Mouse (Mus musculus) kidney, adult 10 weeks (tissue): ENCODE measurements around the gene Rpl39l. TPM values are rescaled to one million over a fixed set of nuclear protein-coding genes. Genes with fewer than 3 reads are reported as not detected.

Source experiments
- polyA plus RNA-seq: library from polyadenylated mRNA; stranded (reverse); fragments of 350-450 nt; fragmentation: Illumina TruSeq; extraction: RNeasy Lipid Tissue Mini Kit (QIAGEN cat#74804); gene quantifications from one replicate; pipeline ENCODE4 v1.2.3, GENCODE M21; 2014; ENCODE audit warnings: low read depth, low replicate concordance

The Rpl39l gene
- polyA plus RNA-seq, result not detected

DNA sequence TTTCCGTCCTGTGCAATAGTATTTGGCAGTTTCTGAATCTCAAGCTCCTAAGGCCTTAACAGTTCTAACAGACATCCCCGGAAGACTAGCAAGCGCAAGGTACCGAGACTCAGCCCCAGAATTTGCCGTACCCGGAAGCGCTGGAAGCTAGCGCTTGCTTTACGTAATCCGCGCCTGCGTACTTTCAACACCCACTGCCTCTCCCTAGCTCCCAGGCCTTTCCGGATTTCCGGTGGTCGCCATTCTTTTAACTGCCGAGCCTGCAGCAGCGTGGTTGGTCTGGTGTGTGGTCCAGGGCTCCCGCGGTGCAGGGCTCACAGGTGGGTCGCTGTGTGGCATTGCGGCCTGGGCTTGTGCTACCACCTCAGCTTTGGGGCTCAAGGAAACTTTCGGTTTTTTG is at the start of gene Rpl39l:
Rpl39l (plus strand) TSS at position 222 of the 400 bp plus-strand sequence.

GRCm38 (mm10) chr16:10192679-10193506 is 22.9 kb downstream of the Rpl39l start, which contains the start of gene Atf7ip2:
Gene Atf7ip2, plus strand, starts transcription at chr16:10192712.

Other genes with a start within 250 kb of the Rpl39l start
- not detected for gene Grin2a, start 174.7 kb upstream of the Rpl39l start, polyA plus RNA-seq
- 1.0 TPM for gene Atf7ip2, start 22.5 kb downstream of the Rpl39l start, polyA plus RNA-seq
- 9.5 TPM for gene Emp2, start 143.7 kb downstream of the Rpl39l start, polyA plus RNA-seq
- gene Tekt5, start 225.3 kb downstream of the Rpl39l start, polyA plus RNA-seq, result not detected
- gene Nubp1, start 241.7 kb downstream of the Rpl39l start, polyA plus RNA-seq, result 4.9 TPM